Mouse (Mus musculus) ES-E14 (cell line): ENCODE data around the gene Sae1. TPM values are rescaled to one million over a fixed set of nuclear protein-coding genes. Genes with fewer than 3 reads are reported as not detected.

Experiments used
- DNase-seq: peaks from one replicate; pipeline ENCODE4 v3.0.0-alpha.2; 2013; ENCODE audit warnings: low read depth, low spot score
- H3K27ac ChIP-seq: 2 replicates; pipeline ENCODE4 v1.5.1; 2012; ENCODE audit warnings: low read depth, mild to moderate bottlenecking, low read length, moderate library complexity, mixed read lengths; ENCODE audit not compliant: poor library complexity, insufficient read depth, severe bottlenecking
- H3K36me3 ChIP-seq: 2 replicates; pipeline ENCODE4 v1.6.1; 2012; ENCODE audit warnings: mild to moderate bottlenecking, low read length, moderate library complexity, mixed read lengths; ENCODE audit not compliant: control insufficient read depth, poor library complexity, insufficient read depth, severe bottlenecking
- H3K4me1 ChIP-seq, 2 experiments: fragments of 150-350 bp in 1 of 2; sonication (generic) in 1 of 2; 2 replicates each; pipeline ENCODE4 v1.6.1; 2012; ENCODE audit warnings: low read length in 2 of 2, mild to moderate bottlenecking in 1 of 2, mixed read lengths in 1 of 2; ENCODE audit not compliant: control insufficient read depth in 2 of 2, insufficient read depth in 2 of 2, poor library complexity in 1 of 2
- H3K4me3 ChIP-seq, 2 experiments: fragments of 150-350 bp in 1 of 2; sonication (generic) in 1 of 2; 2 replicates each; pipeline ENCODE4 v1.5.1; 2012; ENCODE audit warnings: low read length in 2 of 2, low read depth in 1 of 2, mild to moderate bottlenecking in 1 of 2, mixed read lengths in 1 of 2; ENCODE audit not compliant: insufficient read depth in 1 of 2, poor library complexity in 1 of 2, severe bottlenecking in 1 of 2
- H3K9ac ChIP-seq: 2 replicates; pipeline ENCODE4 v1.6.1; 2012; ENCODE audit warnings: low read depth, mild to moderate bottlenecking, low read length, mixed read lengths; ENCODE audit not compliant: poor library complexity, insufficient read depth, severe bottlenecking
- H3K9me3 ChIP-seq: fragments of 150-350 bp; sonication (generic); 2 replicates; pipeline ENCODE4 v1.6.1; 2012; ENCODE audit warnings: low read depth, mild to moderate bottlenecking, low read length; ENCODE audit not compliant: control insufficient read depth, insufficient read depth
- CHD2 ChIP-seq: IDR thresholded peaks from 2 replicates; pipeline ENCODE4 v1.6.1; 2014; ENCODE audit warnings: mild to moderate bottlenecking, low read depth, low read length, inconsistent platforms
- HCFC1 ChIP-seq: IDR thresholded peaks from 2 replicates; pipeline ENCODE4 v1.6.1; 2012; ENCODE audit warnings: low read length, inconsistent platforms, borderline replicate concordance; ENCODE audit not compliant: insufficient read depth
- MAFK ChIP-seq: IDR thresholded peaks from 2 replicates; pipeline ENCODE4 v1.6.1; 2014; ENCODE audit warnings: mild to moderate bottlenecking, low read depth, low read length, inconsistent platforms; ENCODE audit not compliant: insufficient read depth
- ZC3H11A ChIP-seq: IDR thresholded peaks from 2 replicates; pipeline ENCODE4 v1.6.1; 2012; ENCODE audit warnings: low read depth, mild to moderate bottlenecking, inconsistent platforms, low read length, borderline replicate concordance
- ZNF384 ChIP-seq: IDR thresholded peaks from 2 replicates; pipeline ENCODE4 v1.6.1; 2012; ENCODE audit warnings: low read depth, low read length, inconsistent platforms
- in situ Hi-C, 2 experiments: fragments of 600-800 bp; cut with MboI; formaldehyde crosslinking; loops; one replicate each; pipeline ENCODE4 v1.15.1; 2025; ENCODE audit warnings: low sequenced_read_pairs in 2 of 2, inconsistent platforms in 1 of 2; ENCODE audit not compliant: unreplicated experiment in 2 of 2
- total RNA-seq: library from RNA; depleted of rRNA; stranded (reverse); fragments of 300-350 nt; gene quantifications from 2 replicates; pipeline ENCODE4 v1.2.3, GENCODE M21; 2012

Sae1 gene
- total RNA-seq, 1 experiment: 213 TPM

DNA sequence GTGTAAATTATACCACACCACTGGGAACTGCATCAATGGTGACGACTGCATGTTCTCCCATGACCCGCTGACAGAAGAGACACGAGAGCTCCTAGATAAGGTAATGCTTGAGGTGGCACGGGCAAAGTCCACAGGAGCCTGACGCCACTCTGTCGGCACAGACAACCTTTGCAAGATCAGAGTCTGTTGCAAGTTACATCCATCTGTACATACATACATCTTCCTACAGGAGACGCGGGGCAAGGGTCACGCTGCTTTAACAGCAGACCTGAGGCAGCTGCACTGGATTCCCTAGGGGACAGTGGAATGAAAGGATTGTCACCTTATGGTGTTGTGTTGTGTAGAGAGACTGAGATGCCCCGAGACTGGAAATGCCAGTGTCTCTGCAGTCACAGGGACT, 38.1 kb upstream of the Sae1 start:
- H3K36me3 ChIP-seq: peaks cover 68% of the 10 kb centered on the region
- TF ChIP-seq CHD2 (no peak), ZNF384 (no peak), HCFC1 (no peak), MAFK (no peak), ZC3H11A (no peak)

DNA sequence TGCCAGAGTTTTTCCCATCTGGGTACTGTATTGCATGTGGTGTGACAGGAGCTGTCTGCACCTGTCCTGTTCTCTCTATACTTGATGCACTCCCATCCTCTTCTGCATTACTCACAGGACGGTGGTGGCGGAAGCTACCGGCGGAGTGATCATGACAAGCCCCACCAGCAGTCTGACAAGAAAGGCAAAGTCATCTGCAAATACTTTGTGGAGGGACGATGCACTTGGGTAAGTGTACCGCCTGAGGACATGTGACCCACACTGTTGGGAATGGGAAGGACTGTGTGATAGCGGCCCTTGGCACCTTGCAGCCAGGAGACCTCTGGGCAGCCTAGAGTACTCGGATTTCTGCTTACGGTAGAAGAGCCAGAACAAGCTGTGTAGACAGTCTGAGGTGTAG, 36.1 kb upstream of the Sae1 start:
- Histone ChIP-seq H3K27ac (no peak overlapping the region), H3K9ac (no peak overlapping the region), H3K4me1 (no peaks in the 10 kb centered on the region), H3K9me3 (no peaks in the 10 kb centered on the region), H3K4me3 (no peak overlapping the region), H3K36me3 (peaks cover 64% of the 10 kb centered on the region)
- in situ Hi-C loops: no loop called here
- DNase-seq: no peak
- TF ChIP-seq MAFK (no peak), ZNF384 (no peak), ZC3H11A (no peak), HCFC1 (no peak), CHD2 (no peak)

More for the DNA sequence above, 38.1 kb upstream of the Sae1 start:
- H3K9me3 ChIP-seq: no peaks in the 10 kb centered on the region
- H3K9ac ChIP-seq: no peak overlapping the region
- no peak for DNase-seq
- H3K4me3 ChIP-seq: no peak overlapping the region
- H3K27ac ChIP-seq: no peak overlapping the region
- H3K4me1 ChIP-seq: no peaks in the 10 kb centered on the region
- in situ Hi-C loops: no loop called here

DNA sequence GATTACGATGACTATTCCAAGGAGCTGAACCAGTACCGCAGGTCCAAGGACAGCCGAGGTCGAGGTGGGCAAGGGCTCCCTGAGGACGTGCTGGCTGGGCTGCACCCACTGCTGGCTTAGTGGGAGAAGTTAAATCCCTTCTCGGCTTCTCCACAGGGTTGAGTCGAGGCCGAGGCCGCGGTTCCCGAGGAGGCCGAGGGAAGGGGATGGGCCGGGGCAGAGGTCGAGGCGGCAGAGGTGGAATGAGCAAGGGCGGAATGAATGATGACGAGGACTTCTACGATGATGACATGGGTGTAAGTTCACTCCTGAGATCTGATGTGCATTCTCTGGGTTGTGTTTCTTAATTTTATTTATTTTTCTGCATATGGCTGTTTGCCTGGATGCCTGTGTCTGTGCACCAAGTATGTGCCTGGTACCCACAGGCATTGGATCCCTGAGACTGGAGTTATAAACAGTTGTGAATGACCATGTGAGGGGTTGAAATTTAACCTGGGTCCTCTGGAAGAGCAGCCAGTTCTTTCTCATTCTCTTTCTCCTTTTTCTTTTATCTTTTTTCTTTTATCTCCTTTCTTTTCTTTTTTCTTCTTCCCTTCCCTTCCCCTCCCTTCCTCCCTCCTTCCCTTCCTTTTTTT, 34.7 kb upstream of the Sae1 start:
- no peak for DNase-seq
- Histone ChIP-seq H3K36me3 (peaks cover 62% of the 10 kb centered on the region), H3K9ac (no peak overlapping the region), H3K9me3 (no peaks in the 10 kb centered on the region), H3K4me1 (no peaks in the 10 kb centered on the region), H3K4me3 (no peak overlapping the region), H3K27ac (no peak overlapping the region)
- TF ChIP-seq MAFK: no peak
- no peak for TF ChIP-seq CHD2
- TF ChIP-seq HCFC1: no peak
- no peak for TF ChIP-seq ZNF384
- no peak for TF ChIP-seq ZC3H11A
- in situ Hi-C loops: no loop called here

DNA sequence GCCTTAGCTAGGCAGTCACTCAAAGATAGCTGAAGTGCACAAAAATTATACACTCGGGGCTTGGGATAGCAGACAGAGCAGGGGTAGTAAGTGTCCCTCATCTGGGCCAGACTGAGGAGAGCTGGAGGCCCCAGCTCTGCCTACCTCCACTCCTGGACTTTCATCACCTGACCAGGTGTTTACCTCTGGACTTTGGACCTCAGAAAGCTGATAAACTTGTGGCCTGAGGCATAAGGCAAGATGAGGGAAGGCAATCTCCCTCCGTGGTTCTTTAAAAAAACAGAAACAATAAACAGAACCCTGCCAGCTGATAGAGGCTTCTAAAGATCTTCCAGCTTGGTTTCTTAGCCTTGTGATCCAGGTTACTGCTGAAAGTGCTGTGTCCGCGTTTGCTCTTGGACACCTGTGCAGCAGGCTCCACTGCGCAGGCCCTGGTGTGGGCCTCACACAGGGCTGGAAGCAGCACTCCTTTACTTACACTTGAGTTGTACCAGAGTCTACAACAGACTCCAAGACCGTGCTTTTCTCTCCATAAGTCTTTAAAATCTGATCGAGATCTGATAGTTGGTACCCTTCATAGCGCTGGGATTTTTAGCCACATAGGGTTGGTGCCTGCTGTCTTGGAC, 33.0 kb upstream of the Sae1 start:
- Histone ChIP-seq H3K9ac (no peak overlapping the region), H3K9me3 (no peaks in the 10 kb centered on the region), H3K4me3 (no peak overlapping the region), H3K36me3 (peaks cover 61% of the 10 kb centered on the region), H3K4me1 (peaks cover 0 to under 1% of the 10 kb centered on the region in 2 experiments; a peak in 1 of 4 replicates), H3K27ac (no peak overlapping the region)
- DNase-seq: no peak
- in situ Hi-C loops: no loop called here
- no peak for TF ChIP-seq ZNF384
- TF ChIP-seq ZC3H11A: no peak
- no peak for TF ChIP-seq HCFC1
- no peak for TF ChIP-seq CHD2
- no peak for TF ChIP-seq MAFK
